Mouse (Mus musculus): ENCODE data around the gene Kcnj14. TPM values are rescaled to one million over a fixed set of nuclear protein-coding genes. Genes with fewer than 3 reads are reported as not detected.

Gene Kcnj14
- polyA plus RNA-seq, 1 experiment from 2014 or later = not detected

DNA sequence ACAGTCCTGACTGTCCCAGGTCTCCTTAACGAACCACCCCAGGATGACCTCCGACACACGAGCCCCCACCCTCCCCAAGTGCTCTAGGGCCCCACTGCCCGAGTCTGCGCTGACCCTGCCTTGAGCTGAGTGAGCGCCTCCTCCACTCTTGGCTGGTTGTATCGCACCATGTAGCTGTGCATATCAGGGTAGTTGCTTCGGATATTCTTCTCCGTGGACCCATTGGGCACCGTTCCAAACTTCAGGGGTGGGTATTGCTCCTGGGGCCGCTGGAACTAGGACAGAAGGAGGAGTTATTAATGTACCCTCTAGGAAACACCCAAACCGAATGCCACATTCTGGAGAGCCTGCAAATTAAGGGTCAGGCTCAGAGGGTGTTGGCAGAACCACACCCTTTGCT is 28.5 kb upstream of the Kcnj14 start:
- Histone ChIP-seq H3K4me3 (ENCODE audit: inconsistent target) (no peak overlapping the region), H3K36me3 (ENCODE audit: inconsistent target) (no peaks in the 10 kb centered on the region), H3K27ac (no peak overlapping the region), H3K79me2 (ENCODE audit: inconsistent target) (no peaks in the 10 kb centered on the region)
- WGBS (ENCODE audit: missing documents) = 94% methylated on average over 12 of the region's 12 CpGs

DNA sequence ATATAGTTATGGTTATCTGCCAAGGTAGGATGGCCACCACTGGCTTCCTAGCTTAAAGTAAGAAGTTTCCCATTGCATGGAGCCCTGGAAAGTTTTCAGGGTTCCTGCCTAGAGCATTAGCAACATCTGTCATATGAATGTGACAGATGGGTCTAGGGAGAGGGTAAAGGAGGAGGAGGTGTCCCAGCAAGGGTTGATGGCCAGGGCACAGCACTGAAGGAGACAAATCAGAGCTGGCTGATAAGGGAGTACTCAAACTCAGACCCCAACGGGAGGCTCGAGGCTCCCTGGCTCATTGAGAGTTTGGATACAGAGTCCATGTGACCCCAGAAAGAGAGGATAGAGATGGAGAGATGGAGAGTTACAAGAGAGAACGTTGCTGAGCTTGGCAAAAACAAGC is 26.1 kb upstream of the Kcnj14 start:
- no peaks in the 10 kb centered on the region for H3K36me3 ChIP-seq (ENCODE audit: inconsistent target)
- WGBS (ENCODE audit: missing documents) = 80% methylated on average over 3 of the region's 3 CpGs
- no peak overlapping the region for H3K27ac ChIP-seq
- H3K79me2 ChIP-seq (ENCODE audit: inconsistent target) = no peaks in the 10 kb centered on the region
- no peak overlapping the region for H3K4me3 ChIP-seq (ENCODE audit: inconsistent target)

GRCm38 (mm10) chr7:45848447-45849027 is 24.0 kb upstream of the Kcnj14 start:
- 56% methylated on average over 6 of the region's 6 CpGs for WGBS (ENCODE audit: missing documents)
- H3K79me2 ChIP-seq (ENCODE audit: inconsistent target) = no peaks in the 10 kb centered on the region
- no peak overlapping the region for H3K27ac ChIP-seq
- H3K36me3 ChIP-seq (ENCODE audit: inconsistent target) = no peaks in the 10 kb centered on the region
- no peak overlapping the region for H3K4me3 ChIP-seq (ENCODE audit: inconsistent target)

GRCm38 (mm10) chr7:45842950-45843744 is 18.6 kb upstream of the Kcnj14 start:
- WGBS (ENCODE audit: missing documents) = 94% methylated on average over 10 of the region's 10 CpGs
- Histone ChIP-seq H3K79me2 (ENCODE audit: inconsistent target) (no peaks in the 10 kb centered on the region), H3K27ac (no peak overlapping the region), H3K36me3 (ENCODE audit: inconsistent target) (no peaks in the 10 kb centered on the region), H3K4me3 (ENCODE audit: inconsistent target) (no peak overlapping the region)

- Histone ChIP-seq H3K36me3 (ENCODE audit: inconsistent target) (no peaks in the 10 kb centered on the region), H3K27ac (no peak overlapping the region), H3K4me3 (ENCODE audit: inconsistent target) (no peak overlapping the region), H3K79me2 (ENCODE audit: inconsistent target) (peaks cover 9% of the 10 kb centered on the region; the same call in 1 of the 2 replicates)
- 14% methylated on average over 31 of the region's 31 CpGs for WGBS (ENCODE audit: missing documents)
Observed at GRCm38 (mm10) chr7:45833924-45834323, 9.3 kb upstream of the Kcnj14 start.

GRCm38 (mm10) chr7:45833148-45833790 is 8.7 kb upstream of the Kcnj14 start:
- Histone ChIP-seq H3K4me3 (ENCODE audit: inconsistent target) (no peak overlapping the region), H3K36me3 (ENCODE audit: inconsistent target) (no peaks in the 10 kb centered on the region), H3K79me2 (ENCODE audit: inconsistent target) (peaks cover 9% of the 10 kb centered on the region; the same call in 1 of the 2 replicates), H3K27ac (no peak overlapping the region)
- WGBS (ENCODE audit: missing documents) = 1% methylated on average over 85 of the region's 86 CpGs

GRCm38 (mm10) chr7:45832428-45832827 is 7.8 kb upstream of the Kcnj14 start:
- no peak overlapping the region for H3K4me3 ChIP-seq (ENCODE audit: inconsistent target)
- H3K36me3 ChIP-seq (ENCODE audit: inconsistent target) = peaks cover under 1% of the 10 kb centered on the region; the same call in 1 of the 2 replicates
- no peak overlapping the region for H3K27ac ChIP-seq
- H3K79me2 ChIP-seq (ENCODE audit: inconsistent target) = peaks cover 9% of the 10 kb centered on the region; the same call in 1 of the 2 replicates
- 22% methylated on average over 25 of the region's 30 CpGs for WGBS (ENCODE audit: missing documents)

DNA sequence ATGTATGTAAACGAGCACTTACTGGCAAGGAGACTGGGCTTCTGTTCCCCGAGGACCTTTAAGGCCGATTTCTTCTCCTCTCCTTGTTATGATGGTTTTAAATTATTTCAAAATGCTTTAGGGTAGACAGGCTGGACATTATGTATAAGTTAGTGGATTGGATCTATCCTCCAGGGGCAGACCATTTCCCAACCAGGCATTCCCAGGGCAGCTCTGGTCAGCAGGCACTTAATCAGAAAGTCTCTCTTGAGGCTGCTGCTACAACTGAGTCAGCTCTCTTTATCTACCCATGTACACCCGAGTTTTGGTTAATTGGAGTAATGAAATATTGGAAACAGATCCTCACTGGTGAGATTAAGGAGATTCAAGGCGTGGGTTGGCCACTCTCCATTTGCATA is 6.5 kb upstream of the Kcnj14 start:
- Histone ChIP-seq H3K27ac (no peak overlapping the region), H3K36me3 (ENCODE audit: inconsistent target) (peaks cover 14% of the 10 kb centered on the region; the same call in 1 of the 2 replicates), H3K79me2 (ENCODE audit: inconsistent target) (peaks cover 9% of the 10 kb centered on the region; the same call in 1 of the 2 replicates), H3K4me3 (ENCODE audit: inconsistent target) (peak overlapping the region; percentile 97)
- WGBS (ENCODE audit: missing documents) = 24% methylated on average over 5 of the region's 5 CpGs

GRCm38 (mm10) chr7:45830427-45831127 is 6.0 kb upstream of the Kcnj14 start, which contains the start of gene Grwd1:
Gene Grwd1 (minus strand): TSS chr7:45830944.
- Histone ChIP-seq H3K36me3 (ENCODE audit: inconsistent target) (peaks cover 19% of the 10 kb centered on the region; the same call in 1 of the 2 replicates), H3K79me2 (ENCODE audit: inconsistent target) (peaks cover 9% of the 10 kb centered on the region; the same call in 1 of the 2 replicates), H3K4me3 (ENCODE audit: inconsistent target) (peak within 1 kb of the TSS; percentile 97), H3K27ac (peak within 1 kb of the TSS; percentile 44)
- WGBS (ENCODE audit: missing documents) = under 1% methylated on average over 35 of the region's 35 CpGs

GRCm38 (mm10) chr7:45826631-45827030 is 2.0 kb upstream of the Kcnj14 start:
- 96% methylated on average over 7 of the region's 7 CpGs for WGBS (ENCODE audit: missing documents)
- H3K4me3 ChIP-seq (ENCODE audit: inconsistent target) = no peak overlapping the region
- peaks cover 9% of the 10 kb centered on the region; the same call in 1 of the 2 replicates for H3K79me2 ChIP-seq (ENCODE audit: inconsistent target)
- no peak overlapping the region for H3K27ac ChIP-seq
- H3K36me3 ChIP-seq (ENCODE audit: inconsistent target) = peaks cover 21% of the 10 kb centered on the region; the same call in 1 of the 2 replicates

- H3K4me3 ChIP-seq (ENCODE audit: inconsistent target) = no peak overlapping the region
- peaks cover 6% of the 10 kb centered on the region; the same call in 1 of the 2 replicates for H3K36me3 ChIP-seq (ENCODE audit: inconsistent target)
- no peak overlapping the region for H3K27ac ChIP-seq
- no peaks in the 10 kb centered on the region for H3K79me2 ChIP-seq (ENCODE audit: inconsistent target)
Observed at GRCm38 (mm10) chr7:45820913-45821312, 3.7 kb downstream of the Kcnj14 start.

- no peaks in the 10 kb centered on the region for H3K79me2 ChIP-seq (ENCODE audit: inconsistent target)
- no peak overlapping the region for H3K4me3 ChIP-seq (ENCODE audit: inconsistent target)
- 32% methylated on average over 25 of the region's 25 CpGs for WGBS (ENCODE audit: missing documents)
- no peaks in the 10 kb centered on the region for H3K36me3 ChIP-seq (ENCODE audit: inconsistent target)
- H3K27ac ChIP-seq = no peak overlapping the region
Observed at GRCm38 (mm10) chr7:45819843-45820242, 4.7 kb downstream of the Kcnj14 start.

GRCm38 (mm10) chr7:45815984-45816351 is 8.6 kb downstream of the Kcnj14 start:
- Histone ChIP-seq H3K36me3 (ENCODE audit: inconsistent target) (peaks cover 14% of the 10 kb centered on the region; the same call in 1 of the 2 replicates), H3K79me2 (ENCODE audit: inconsistent target) (peaks cover 19% of the 10 kb centered on the region), H3K27ac (no peak overlapping the region), H3K4me3 (ENCODE audit: inconsistent target) (no peak overlapping the region)
- 64% methylated on average over 2 of the region's 2 CpGs for WGBS (ENCODE audit: missing documents)

DNA sequence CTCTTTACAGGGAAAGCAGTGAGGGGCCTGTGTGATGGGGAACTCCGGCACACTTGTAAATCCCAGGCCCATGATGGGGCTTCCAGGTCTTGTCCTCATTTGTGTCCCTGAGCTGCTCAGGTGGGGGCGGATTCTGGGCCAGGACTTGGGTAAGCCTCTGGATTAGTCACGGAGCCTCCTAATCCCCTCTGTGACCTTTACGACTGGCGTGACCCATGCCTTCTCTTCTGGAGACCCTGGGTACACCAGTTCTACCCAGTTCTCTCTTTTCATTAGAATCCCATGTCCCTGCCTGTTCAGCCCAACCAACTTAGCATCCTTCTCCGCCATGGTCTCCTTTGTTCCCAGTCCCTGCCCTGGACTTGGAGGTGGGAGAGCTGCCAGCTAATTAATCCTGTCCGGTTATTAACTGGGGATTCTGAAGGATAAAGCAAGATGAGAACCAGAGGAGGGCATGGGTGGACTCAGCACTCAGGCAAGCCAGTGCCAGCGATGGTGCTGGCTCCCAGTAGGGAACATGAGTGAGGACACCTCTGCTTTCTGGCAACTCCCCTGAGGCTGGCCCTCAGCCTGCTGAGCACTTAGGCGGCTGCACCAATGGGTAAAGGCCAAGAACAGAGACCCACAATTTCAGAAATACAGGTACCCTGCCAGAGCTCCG is 9.1 kb downstream of the Kcnj14 start:
- Histone ChIP-seq H3K27ac (no peak overlapping the region), H3K79me2 (ENCODE audit: inconsistent target) (peaks cover 19% of the 10 kb centered on the region), H3K36me3 (ENCODE audit: inconsistent target) (peaks cover 20% of the 10 kb centered on the region), H3K4me3 (ENCODE audit: inconsistent target) (no peak overlapping the region)
- 92% methylated on average over 10 of the region's 10 CpGs for WGBS (ENCODE audit: missing documents)

All from macrophage (primary cell).